Mouse (Mus musculus): ENCODE measurements around the gene Slc9a8. TPM values are rescaled to one million over a fixed set of nuclear protein-coding genes. Genes with fewer than 3 reads are reported as not detected.
A peak's percentile ranks its signal among the peaks of the same experiment; 100 is the strongest.
"Not testable (repeated sequence)": the region's sequence is repeated elsewhere in the genome, so short reads cannot be mapped to it uniquely, and the experiment has no call there.

Gene Slc9a8
- total RNA-seq (2014; fragmentation: Nextera tagmentation) (39.4 and 54.4 TPM in 2 replicates), total RNA-seq (2017) (21.1 and 22.0 TPM in 2 replicates)

- peak; percentile 90 for ATAC-seq (replicated peaks; ENCODE audit: poor library complexity, severe bottlenecking)
These were observed at the start of gene Slc9a8 for GRCm38 (mm10) chr2:167421330-167422149. Gene Slc9a8, plus strand, starts transcription at chr2:167421712.

- no peak for ATAC-seq (replicated peaks; ENCODE audit: poor library complexity, severe bottlenecking)
These were observed 48.2 kb upstream of the Slc9a8 start for GRCm38 (mm10) chr2:167373266-167373665.

GRCm38 (mm10) chr2:167374191-167374805 is 47.2 kb upstream of the Slc9a8 start:
- no peak for ATAC-seq (replicated peaks; ENCODE audit: poor library complexity, severe bottlenecking)

- ATAC-seq (replicated peaks; ENCODE audit: poor library complexity, severe bottlenecking), result peak; percentile 92
These were observed 46.4 kb upstream of the Slc9a8 start for GRCm38 (mm10) chr2:167375135-167375534.

GRCm38 (mm10) chr2:167375688-167376087 is 45.8 kb upstream of the Slc9a8 start:
- no peak for ATAC-seq (replicated peaks; ENCODE audit: poor library complexity, severe bottlenecking)

GRCm38 (mm10) chr2:167376160-167376564 is 45.4 kb upstream of the Slc9a8 start:
- ATAC-seq (replicated peaks; ENCODE audit: poor library complexity, severe bottlenecking), result no peak

GRCm38 (mm10) chr2:167377697-167378096 is 43.8 kb upstream of the Slc9a8 start:
- 0 out of 2 replicates have a peak, but pooled peaks have one; percentile 23 for ATAC-seq (replicated peaks; ENCODE audit: poor library complexity, severe bottlenecking)

- ATAC-seq (replicated peaks; ENCODE audit: poor library complexity, severe bottlenecking), result no peak
These were observed 42.5 kb upstream of the Slc9a8 start for GRCm38 (mm10) chr2:167378972-167379371.

- ATAC-seq (replicated peaks; ENCODE audit: poor library complexity, severe bottlenecking), result no peak
These were observed 40.8 kb upstream of the Slc9a8 start for GRCm38 (mm10) chr2:167380615-167381285.

GRCm38 (mm10) chr2:167381596-167381995 is 39.9 kb upstream of the Slc9a8 start:
- peak; percentile 55 for ATAC-seq (replicated peaks; ENCODE audit: poor library complexity, severe bottlenecking)

GRCm38 (mm10) chr2:167382389-167382788 is 39.1 kb upstream of the Slc9a8 start:
- ATAC-seq (replicated peaks; ENCODE audit: poor library complexity, severe bottlenecking), result peak; percentile 70

- ATAC-seq (replicated peaks; ENCODE audit: poor library complexity, severe bottlenecking), result no peak; the same call in 1 of the 2 replicates
These were observed 37.8 kb upstream of the Slc9a8 start for GRCm38 (mm10) chr2:167383666-167384083.

- ATAC-seq (replicated peaks; ENCODE audit: poor library complexity, severe bottlenecking), result no peak
These were observed 35.1 kb upstream of the Slc9a8 start for GRCm38 (mm10) chr2:167386456-167386855.

GRCm38 (mm10) chr2:167386998-167387397 is 34.5 kb upstream of the Slc9a8 start:
- no peak for ATAC-seq (replicated peaks; ENCODE audit: poor library complexity, severe bottlenecking)

GRCm38 (mm10) chr2:167394426-167394825 is 27.1 kb upstream of the Slc9a8 start:
- ATAC-seq (replicated peaks; ENCODE audit: poor library complexity, severe bottlenecking), result no peak; the same call in 1 of the 2 replicates

GRCm38 (mm10) chr2:167396420-167396819 is 25.1 kb upstream of the Slc9a8 start:
- ATAC-seq (replicated peaks; ENCODE audit: poor library complexity, severe bottlenecking), result not testable (repeated sequence)

GRCm38 (mm10) chr2:167399012-167399411 is 22.5 kb upstream of the Slc9a8 start:
- no peak for ATAC-seq (replicated peaks; ENCODE audit: poor library complexity, severe bottlenecking)

- ATAC-seq (replicated peaks; ENCODE audit: poor library complexity, severe bottlenecking), result no peak
These were observed 21.9 kb upstream of the Slc9a8 start for GRCm38 (mm10) chr2:167399646-167400045.

- ATAC-seq (replicated peaks; ENCODE audit: poor library complexity, severe bottlenecking), result no peak
These were observed 18.4 kb upstream of the Slc9a8 start for GRCm38 (mm10) chr2:167403085-167403484.

- ATAC-seq (replicated peaks; ENCODE audit: poor library complexity, severe bottlenecking), result no peak
These were observed 16.2 kb upstream of the Slc9a8 start for GRCm38 (mm10) chr2:167405101-167405880.

All from granulocyte monocyte progenitor cell, adult 5-6 weeks (primary cell).